Mouse (Mus musculus) gastrocnemius, postnatal 10 days (tissue): ENCODE measurements around the gene Fubp1. TPM values are rescaled to one million over a fixed set of nuclear protein-coding genes. Genes with fewer than 3 reads are reported as not detected.

ENCODE experiments used
- DNase-seq: peaks from one replicate; pipeline ENCODE4 v3.0.0; 2021; ENCODE audit warnings: mixed read lengths
- total RNA-seq, 2 experiments: library from RNA; stranded (reverse); gene quantifications; 2 replicates each; pipeline ENCODE4 v1.2.3; 2021

Gene Fubp1
- total RNA-seq, 2 experiments from 2014 or later = 39.2 to 71.9 TPM

GRCm38 (mm10) chr3:152231333-152232100 lies 21.3 kb downstream of the Fubp1 start:
- no peak for DNase-seq

DNA sequence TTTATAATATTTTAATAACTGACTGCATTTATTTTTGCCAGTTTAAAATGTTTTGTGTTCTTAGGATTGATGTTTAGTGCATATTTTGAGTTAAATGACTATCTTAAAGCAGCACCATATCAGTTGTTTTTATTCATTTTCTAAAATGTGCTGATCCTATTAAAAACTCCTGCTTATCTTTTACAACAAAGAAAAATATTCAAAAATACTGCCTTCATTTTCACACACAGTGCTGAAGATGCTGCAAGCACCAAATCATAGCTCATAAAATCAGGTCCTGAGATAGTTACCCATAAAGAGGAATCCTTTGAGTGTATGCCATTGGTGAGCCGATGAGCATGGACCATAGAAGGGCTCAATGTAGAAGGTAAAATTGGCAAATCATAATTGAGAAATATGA lies 25.0 kb downstream of the Fubp1 start:
- DNase-seq = no peak

GRCm38 (mm10) chr3:152235805-152236204 lies 25.6 kb downstream of the Fubp1 start:
- DNase-seq = no peak

- no peak for DNase-seq
These were observed 28.6 kb downstream of the Fubp1 start for GRCm38 (mm10) chr3:152238836-152239235.

- no peak for DNase-seq
These were observed 29.4 kb downstream of the Fubp1 start for GRCm38 (mm10) chr3:152239592-152239991.

GRCm38 (mm10) chr3:152241098-152241497 lies 30.9 kb downstream of the Fubp1 start:
- DNase-seq = no peak

- no peak for DNase-seq
These were observed 33.1 kb downstream of the Fubp1 start for GRCm38 (mm10) chr3:152243304-152243703.

- DNase-seq = no peak
These were observed 35.2 kb downstream of the Fubp1 start for GRCm38 (mm10) chr3:152245273-152245910.

- DNase-seq = no peak
These were observed 37.5 kb downstream of the Fubp1 start for GRCm38 (mm10) chr3:152247708-152248107.

DNA sequence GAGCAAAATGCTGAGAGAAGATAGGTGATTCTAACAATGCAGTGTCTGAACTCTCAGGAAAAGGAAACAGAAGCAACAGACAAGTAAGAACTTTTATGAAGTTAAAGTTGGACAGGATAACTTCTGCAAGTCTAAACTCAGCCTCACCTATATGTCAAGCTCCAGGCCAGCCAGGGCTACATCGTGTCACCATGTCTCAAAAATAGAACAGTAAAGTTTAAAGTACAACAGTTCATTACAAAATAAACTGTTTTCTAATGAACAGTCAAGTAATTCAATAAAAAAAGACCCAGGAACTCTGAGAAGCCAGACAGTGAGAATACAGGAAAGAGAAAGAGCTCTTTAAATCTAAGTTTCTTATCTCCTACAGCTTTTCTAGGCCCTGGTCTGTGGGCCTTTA lies 40.3 kb downstream of the Fubp1 start:
- no peak for DNase-seq

GRCm38 (mm10) chr3:152257528-152257927 lies 47.3 kb downstream of the Fubp1 start:
- no peak for DNase-seq

- DNase-seq = peak; percentile 76
These were observed 49.2 kb downstream of the Fubp1 start for GRCm38 (mm10) chr3:152259409-152259808.

DNA sequence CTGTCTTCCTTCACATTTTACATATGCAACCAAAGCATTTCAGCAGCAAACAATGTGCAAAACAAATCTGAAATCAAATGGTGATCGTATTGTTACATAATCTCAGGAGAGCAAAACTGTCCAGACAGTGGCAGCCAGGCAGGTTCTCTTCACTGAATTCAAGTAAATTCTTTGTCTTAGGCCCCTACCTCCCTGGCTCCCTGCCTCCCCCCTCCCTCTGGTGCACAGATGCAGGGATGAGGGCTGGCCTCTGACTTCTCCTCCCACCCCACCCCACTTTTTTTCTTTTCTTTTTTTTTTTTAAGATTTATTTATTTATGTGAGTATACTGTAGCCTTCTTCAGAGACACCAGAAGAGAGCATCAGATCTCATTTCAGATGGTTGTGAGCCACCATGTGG lies 50.1 kb downstream of the Fubp1 start:
- no peak for DNase-seq

DNA sequence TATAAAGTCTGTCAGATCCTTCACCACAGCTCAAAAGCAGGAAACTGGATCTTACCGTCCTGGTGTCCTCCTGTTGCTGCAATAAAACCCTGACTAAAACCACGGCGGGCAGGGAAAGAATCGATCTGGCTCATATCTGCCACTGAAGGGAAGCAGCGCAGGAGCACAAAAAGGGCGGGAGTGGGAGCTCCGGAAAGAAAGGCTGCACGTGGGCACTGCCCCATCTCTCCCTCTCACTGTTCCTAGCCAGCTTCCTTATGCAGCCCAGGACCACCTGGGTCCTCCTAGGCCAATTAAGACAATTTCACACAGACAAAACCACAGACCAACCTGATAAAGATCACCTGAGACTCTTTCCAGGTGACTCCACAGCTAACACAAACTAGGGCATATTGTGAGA lies 51.2 kb downstream of the Fubp1 start:
- no peak for DNase-seq

- no peak for DNase-seq
These were observed 51.7 kb downstream of the Fubp1 start for GRCm38 (mm10) chr3:152261948-152262347.

DNA sequence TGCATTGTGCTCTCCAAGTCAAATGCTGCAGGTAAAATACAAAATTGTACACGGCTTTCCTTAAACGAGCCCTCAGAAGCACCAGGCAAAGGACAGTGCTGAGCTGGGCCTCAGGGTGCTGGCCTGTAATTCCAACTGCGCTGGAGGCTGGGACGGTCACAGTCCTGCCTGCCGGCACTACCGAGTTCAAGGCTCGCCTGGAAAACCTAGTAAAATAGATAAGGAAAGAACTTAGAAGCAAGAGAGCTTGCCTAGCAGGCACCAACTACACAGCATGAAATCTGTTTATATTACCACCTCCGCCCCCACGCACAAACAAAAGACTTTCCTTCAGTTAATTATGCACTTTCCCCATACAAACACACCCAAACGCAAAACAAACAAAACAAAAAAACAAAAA lies 54.2 kb downstream of the Fubp1 start:
- DNase-seq = no peak

DNA sequence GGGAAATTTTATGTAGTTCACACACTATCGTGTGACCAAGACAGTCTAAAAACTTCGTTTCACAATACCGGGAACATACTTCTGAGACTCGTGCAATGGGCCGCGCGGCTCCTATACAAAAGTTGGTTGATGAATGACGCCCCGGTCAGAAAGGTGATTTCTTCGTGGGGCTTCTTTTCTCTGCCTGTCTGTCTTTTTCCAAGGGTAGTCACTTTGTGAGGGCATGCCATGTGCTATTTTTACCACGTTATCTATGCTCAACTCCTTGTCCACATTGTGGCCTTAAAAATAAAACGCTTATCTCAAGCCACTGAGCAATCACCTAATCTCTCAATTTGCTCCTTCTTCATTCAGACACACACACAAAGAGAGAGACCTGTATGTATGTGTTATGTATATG lies 54.6 kb downstream of the Fubp1 start:
- no peak for DNase-seq

GRCm38 (mm10) chr3:152265351-152266035 lies 55.3 kb downstream of the Fubp1 start:
- peak; percentile 92 for DNase-seq

DNA sequence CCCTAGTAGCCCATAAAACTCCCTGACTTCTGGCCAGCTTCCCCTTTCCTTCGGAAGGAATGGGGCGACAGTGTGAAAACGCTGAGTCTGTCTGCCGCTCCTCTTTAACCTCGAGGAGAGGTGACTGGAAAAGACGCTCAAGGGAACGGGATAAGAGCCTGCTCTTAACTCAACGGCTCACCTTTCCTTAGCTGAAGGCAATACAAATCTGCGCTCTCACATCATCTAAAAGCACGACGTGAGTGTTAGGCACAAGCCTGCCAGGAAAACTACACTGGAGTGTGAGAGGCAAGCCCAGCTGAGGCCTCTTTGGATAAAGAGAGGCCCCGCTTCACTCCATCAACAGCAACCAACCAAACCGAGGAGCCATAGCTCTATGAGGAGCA lies 55.8 kb downstream of the Fubp1 start, which contains the start of gene Nexn:
Gene Nexn (minus strand): TSS at position 315 of the 386 bp plus-strand sequence.
- DNase-seq = peak; percentile 30

DNA sequence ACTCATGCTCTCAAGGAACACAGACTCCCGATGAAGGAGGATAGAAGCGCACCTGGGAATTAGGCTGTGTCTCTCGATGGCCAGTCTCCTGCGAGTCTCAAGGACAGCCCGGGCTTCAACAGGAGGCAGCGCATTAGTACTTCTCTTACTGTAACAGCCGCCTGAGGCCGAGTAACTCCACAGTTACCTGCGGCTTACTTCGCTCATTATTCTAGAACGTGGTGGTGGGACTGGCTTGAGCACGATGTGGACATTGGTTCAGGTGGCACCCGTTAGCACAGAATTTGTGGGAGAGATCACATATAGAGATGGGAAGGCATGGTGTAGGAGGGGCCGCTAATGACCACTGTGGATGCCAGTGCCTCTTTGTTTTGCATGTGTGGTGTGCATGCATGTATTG lies 57.9 kb downstream of the Fubp1 start:
- no peak for DNase-seq

DNA sequence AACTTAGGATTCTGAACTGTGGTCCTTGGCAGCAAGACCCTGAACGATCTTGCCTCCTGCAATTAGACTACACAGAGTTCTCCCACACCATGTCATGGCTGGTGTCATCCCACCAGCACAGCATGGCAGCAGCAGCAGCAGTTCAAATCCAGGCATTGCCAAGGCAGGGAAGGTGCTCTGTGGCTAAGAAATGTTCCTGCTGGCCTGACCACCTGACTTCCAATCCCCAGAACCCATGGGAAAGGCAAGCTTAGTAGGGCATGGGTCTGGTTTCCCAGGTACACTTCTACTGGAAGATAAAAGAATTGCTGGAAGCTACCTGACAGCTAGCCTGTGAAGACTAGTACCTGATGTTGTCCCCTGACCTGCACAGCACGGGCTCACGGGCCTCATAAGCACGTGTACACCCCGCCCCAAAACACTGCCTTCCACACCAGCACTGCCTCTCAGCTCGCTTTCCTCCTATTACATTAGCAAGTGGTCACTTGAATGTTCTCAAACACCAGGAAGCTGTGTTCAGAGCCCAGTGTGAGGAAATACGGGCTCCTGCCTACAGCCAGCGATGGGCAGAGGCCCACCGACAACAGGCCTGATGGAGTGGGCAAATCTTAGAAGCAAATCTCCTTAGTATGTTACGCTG lies 61.0 kb downstream of the Fubp1 start:
- DNase-seq = no peak

- DNase-seq = no peak
These were observed 61.7 kb downstream of the Fubp1 start for GRCm38 (mm10) chr3:152271876-152272275.
